Mouse (Mus musculus): ENCODE measurements around the gene Plb1.

- TF ChIP-seq CTCF (IDR thresholded peaks at IDR 0.05; ENCODE audit: borderline replicate concordance, extremely low read depth, insufficient read depth, insufficient read length) (no peak), POLR2A (IDR thresholded peaks at IDR 0.05; ENCODE audit: borderline replicate concordance, extremely low read depth, insufficient read depth, insufficient read length, poor library complexity, severe bottlenecking) (no peak)
Measured at GRCm38 (mm10) chr5:32413569-32413968, 181.1 kb downstream of the Plb1 start.

Data from brain, embryonic 14.5 days (tissue).